Mouse (Mus musculus): Measurements from ENCODE around the gene Actr8. TPM values are rescaled to one million over a fixed set of nuclear protein-coding genes. Genes with fewer than 3 reads are reported as not detected.

Gene Actr8
- polyA plus RNA-seq, 1 experiment = 26.4 TPM

GRCm38 (mm10) chr14:30017794-30018462 lies 39.8 kb downstream of the Actr8 start:
- peaks cover 14% of the 10 kb centered on the region for H3K27me3 ChIP-seq (ENCODE audit: control insufficient read depth, insufficient read depth, insufficient read length)
- no peak overlapping the region for H3K4me3 ChIP-seq (ENCODE audit: insufficient read depth, poor library complexity, severe bottlenecking)
- H3K79me2 ChIP-seq (ENCODE audit: control insufficient read depth, insufficient read depth) = no peaks in the 10 kb centered on the region
- TF ChIP-seq USF1 (IDR thresholded peaks at IDR 0.05; ENCODE audit: low read depth) (no peak), MYOG (IDR thresholded peaks at IDR 0.05; ENCODE audit: control insufficient read depth, extremely low read depth, insufficient read length) (no peak), CTCF (IDR thresholded peaks at IDR 0.05; ENCODE audit: control insufficient read depth, insufficient read depth, insufficient read length) (no peak)
- H3K79me3 ChIP-seq (ENCODE audit: low read depth) = no peaks in the 10 kb centered on the region
- no peaks in the 10 kb centered on the region for H3K36me3 ChIP-seq (ENCODE audit: control insufficient read depth, insufficient read depth)
- no peak overlapping the region for H3ac ChIP-seq (ENCODE audit: control insufficient read depth, insufficient read length, low read depth)

GRCm38 (mm10) chr14:30018463-30018801 lies 40.3 kb downstream of the Actr8 start:
- no peak overlapping the region for H3K4me3 ChIP-seq (ENCODE audit: insufficient read depth, poor library complexity, severe bottlenecking)
- no peaks in the 10 kb centered on the region for H3K79me3 ChIP-seq (ENCODE audit: low read depth)
- no peaks in the 10 kb centered on the region for H3K36me3 ChIP-seq (ENCODE audit: control insufficient read depth, insufficient read depth)
- peaks cover 12% of the 10 kb centered on the region for H3K27me3 ChIP-seq (ENCODE audit: control insufficient read depth, insufficient read depth, insufficient read length)
- TF ChIP-seq MYOD1 (IDR thresholded peaks at IDR 0.05; ENCODE audit: control insufficient read depth, insufficient read length, low read depth) (no peak), CEBPB (IDR thresholded peaks at IDR 0.05; ENCODE audit: low read depth) (no peak), USF1 (IDR thresholded peaks at IDR 0.05; ENCODE audit: low read depth) (no peak)
- H3ac ChIP-seq (ENCODE audit: control insufficient read depth, insufficient read length, low read depth) = no peak overlapping the region
- H3K79me2 ChIP-seq (ENCODE audit: control insufficient read depth, insufficient read depth) = no peaks in the 10 kb centered on the region

- Histone ChIP-seq H3K27me3 (ENCODE audit: control insufficient read depth, insufficient read depth, insufficient read length) (peaks cover 10% of the 10 kb centered on the region), H3K4me3 (ENCODE audit: insufficient read depth, poor library complexity, severe bottlenecking) (no peak overlapping the region), H3ac (ENCODE audit: control insufficient read depth, insufficient read length, low read depth) (no peak overlapping the region), H3K36me3 (ENCODE audit: control insufficient read depth, insufficient read depth) (no peaks in the 10 kb centered on the region), H3K79me2 (ENCODE audit: control insufficient read depth, insufficient read depth) (no peaks in the 10 kb centered on the region), H3K79me3 (ENCODE audit: low read depth) (no peaks in the 10 kb centered on the region)
- TF ChIP-seq USF1 (IDR thresholded peaks at IDR 0.05; ENCODE audit: low read depth) = no peak
- no peak for TF ChIP-seq MYOD1 (IDR thresholded peaks at IDR 0.05; ENCODE audit: control insufficient read depth, insufficient read length, low read depth)
- TF ChIP-seq CEBPB (IDR thresholded peaks at IDR 0.05; ENCODE audit: low read depth) = no peak
- no peak for TF ChIP-seq CTCF (IDR thresholded peaks at IDR 0.05; ENCODE audit: control insufficient read depth, insufficient read depth, insufficient read length)
- TF ChIP-seq MYOG (IDR thresholded peaks at IDR 0.05; ENCODE audit: control insufficient read depth, extremely low read depth, insufficient read length) = no peak
- no peak for TF ChIP-seq MAX (IDR thresholded peaks at IDR 0.05)
- no peak for TF ChIP-seq FOSL1 (IDR thresholded peaks at IDR 0.05; ENCODE audit: insufficient read depth, low read length, poor library complexity, severe bottlenecking)
These were observed 40.7 kb downstream of the Actr8 start for GRCm38 (mm10) chr14:30018846-30019245.

- no peak overlapping the region for H3ac ChIP-seq (ENCODE audit: control insufficient read depth, insufficient read length, low read depth)
- no peaks in the 10 kb centered on the region for H3K79me3 ChIP-seq (ENCODE audit: low read depth)
- H3K27me3 ChIP-seq (ENCODE audit: control insufficient read depth, insufficient read depth, insufficient read length) = peaks cover 7% of the 10 kb centered on the region
- no peaks in the 10 kb centered on the region for H3K79me2 ChIP-seq (ENCODE audit: control insufficient read depth, insufficient read depth)
- TF ChIP-seq MYOD1 (IDR thresholded peaks at IDR 0.05; ENCODE audit: control insufficient read depth, insufficient read length, low read depth) (no peak), USF1 (IDR thresholded peaks at IDR 0.05; ENCODE audit: low read depth) (no peak)
- no peak overlapping the region for H3K4me3 ChIP-seq (ENCODE audit: insufficient read depth, poor library complexity, severe bottlenecking)
- no peaks in the 10 kb centered on the region for H3K36me3 ChIP-seq (ENCODE audit: control insufficient read depth, insufficient read depth)
These were observed 41.2 kb downstream of the Actr8 start for GRCm38 (mm10) chr14:30019375-30019774.

- peaks cover 6% of the 10 kb centered on the region for H3K27me3 ChIP-seq (ENCODE audit: control insufficient read depth, insufficient read depth, insufficient read length)
- H3K36me3 ChIP-seq (ENCODE audit: control insufficient read depth, insufficient read depth) = no peaks in the 10 kb centered on the region
- H3ac ChIP-seq (ENCODE audit: control insufficient read depth, insufficient read length, low read depth) = no peak overlapping the region
- no peak overlapping the region for H3K4me3 ChIP-seq (ENCODE audit: insufficient read depth, poor library complexity, severe bottlenecking)
- TF ChIP-seq MAX (IDR thresholded peaks at IDR 0.05) = no peak
- no peak for TF ChIP-seq MYOD1 (IDR thresholded peaks at IDR 0.05; ENCODE audit: control insufficient read depth, insufficient read length, low read depth)
- TF ChIP-seq CTCF (IDR thresholded peaks at IDR 0.05; ENCODE audit: control insufficient read depth, insufficient read depth, insufficient read length) = no peak
- no peak for TF ChIP-seq USF1 (IDR thresholded peaks at IDR 0.05; ENCODE audit: low read depth)
- TF ChIP-seq CEBPB (IDR thresholded peaks at IDR 0.05; ENCODE audit: low read depth) = no peak
- no peak for TF ChIP-seq MYOG (IDR thresholded peaks at IDR 0.05; ENCODE audit: control insufficient read depth, extremely low read depth, insufficient read length)
- TF ChIP-seq FOSL1 (IDR thresholded peaks at IDR 0.05; ENCODE audit: insufficient read depth, low read length, poor library complexity, severe bottlenecking) = no peak
- H3K79me2 ChIP-seq (ENCODE audit: control insufficient read depth, insufficient read depth) = no peaks in the 10 kb centered on the region
- H3K79me3 ChIP-seq (ENCODE audit: low read depth) = no peaks in the 10 kb centered on the region
These were observed 41.8 kb downstream of the Actr8 start for GRCm38 (mm10) chr14:30019792-30020575.

GRCm38 (mm10) chr14:30022471-30022870 lies 44.3 kb downstream of the Actr8 start:
- Histone ChIP-seq H3K27me3 (ENCODE audit: control insufficient read depth, insufficient read depth, insufficient read length) (peaks cover 6% of the 10 kb centered on the region), H3K79me3 (ENCODE audit: low read depth) (no peaks in the 10 kb centered on the region), H3ac (ENCODE audit: control insufficient read depth, insufficient read length, low read depth) (no peak overlapping the region), H3K36me3 (ENCODE audit: control insufficient read depth, insufficient read depth) (no peaks in the 10 kb centered on the region), H3K79me2 (ENCODE audit: control insufficient read depth, insufficient read depth) (no peaks in the 10 kb centered on the region), H3K4me3 (ENCODE audit: insufficient read depth, poor library complexity, severe bottlenecking) (no peak overlapping the region)
- TF ChIP-seq USF1 (IDR thresholded peaks at IDR 0.05; ENCODE audit: low read depth) = no peak
- TF ChIP-seq CEBPB (IDR thresholded peaks at IDR 0.05; ENCODE audit: low read depth) = no peak
- no peak for TF ChIP-seq FOSL1 (IDR thresholded peaks at IDR 0.05; ENCODE audit: insufficient read depth, low read length, poor library complexity, severe bottlenecking)
- TF ChIP-seq MYOD1 (IDR thresholded peaks at IDR 0.05; ENCODE audit: control insufficient read depth, insufficient read length, low read depth) = no peak
- TF ChIP-seq CTCF (IDR thresholded peaks at IDR 0.05; ENCODE audit: control insufficient read depth, insufficient read depth, insufficient read length) = no peak
- TF ChIP-seq MAX (IDR thresholded peaks at IDR 0.05) = no peak
- no peak for TF ChIP-seq MYOG (IDR thresholded peaks at IDR 0.05; ENCODE audit: control insufficient read depth, extremely low read depth, insufficient read length)
